Mouse (Mus musculus): ENCODE measurements around the gene Eif2b2.

The Eif2b2 gene

GRCm38 (mm10) chr12:85257008-85257639 lies 37.8 kb downstream of the Eif2b2 start:
- DNase-seq = no peak

DNA sequence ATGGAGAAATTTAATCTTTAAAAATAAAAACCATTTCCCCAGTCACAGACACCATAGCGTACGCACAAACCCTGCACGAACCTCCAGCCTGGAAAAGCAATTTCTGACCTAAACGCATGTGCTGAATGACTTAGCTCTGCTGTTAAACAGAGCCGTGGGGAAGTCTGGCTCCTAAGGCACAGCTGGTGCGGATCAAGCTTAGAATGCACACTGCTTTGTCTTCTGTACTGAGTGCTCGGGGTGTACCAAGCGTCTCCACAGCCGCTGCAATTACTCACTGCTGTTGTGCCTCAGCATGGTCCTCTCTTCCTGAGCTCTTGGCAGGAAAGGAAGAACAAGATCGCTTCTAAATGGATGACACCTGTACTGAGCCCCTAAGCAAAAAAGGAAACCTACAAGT lies 43.2 kb downstream of the Eif2b2 start:
- no peak for DNase-seq

DNA sequence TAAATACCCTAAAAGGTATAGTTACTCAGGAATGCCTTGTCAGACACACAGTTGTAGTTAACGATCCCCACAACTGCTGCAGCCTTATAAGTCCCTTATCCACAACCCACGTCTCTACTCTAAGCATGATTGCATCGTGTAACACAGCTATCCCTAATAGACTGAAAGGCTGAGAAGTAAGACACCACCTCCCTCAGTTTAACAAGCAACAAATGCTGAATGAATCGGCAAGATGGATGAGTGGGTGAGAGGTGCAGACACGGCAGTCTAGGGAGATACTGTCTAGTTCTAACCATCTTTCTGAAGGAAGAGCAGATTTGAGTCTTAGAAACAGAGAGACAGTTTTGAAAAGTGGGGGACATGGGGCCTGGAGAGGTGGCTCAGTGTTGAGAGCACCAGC lies 43.9 kb downstream of the Eif2b2 start:
- no peak for DNase-seq

DNA sequence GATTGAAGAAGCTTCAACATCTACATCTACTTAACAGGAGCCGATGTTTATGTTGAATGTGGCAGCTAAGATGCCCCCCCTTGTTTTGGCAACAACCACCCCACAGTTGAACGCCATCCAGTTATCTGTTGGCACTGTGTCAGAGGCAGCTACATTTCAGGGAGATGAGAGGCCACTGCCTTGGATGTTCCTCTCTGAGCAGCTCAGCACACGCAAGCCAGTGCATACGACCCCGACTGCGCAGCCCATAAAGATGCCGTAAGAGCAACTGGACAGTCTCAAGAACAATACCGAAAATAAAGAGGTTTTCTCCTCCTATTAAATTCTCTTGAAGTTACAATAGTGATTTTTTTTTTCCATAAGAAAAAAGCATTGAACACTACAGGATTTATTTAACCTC lies 45.2 kb downstream of the Eif2b2 start:
- no peak for DNase-seq

DNA sequence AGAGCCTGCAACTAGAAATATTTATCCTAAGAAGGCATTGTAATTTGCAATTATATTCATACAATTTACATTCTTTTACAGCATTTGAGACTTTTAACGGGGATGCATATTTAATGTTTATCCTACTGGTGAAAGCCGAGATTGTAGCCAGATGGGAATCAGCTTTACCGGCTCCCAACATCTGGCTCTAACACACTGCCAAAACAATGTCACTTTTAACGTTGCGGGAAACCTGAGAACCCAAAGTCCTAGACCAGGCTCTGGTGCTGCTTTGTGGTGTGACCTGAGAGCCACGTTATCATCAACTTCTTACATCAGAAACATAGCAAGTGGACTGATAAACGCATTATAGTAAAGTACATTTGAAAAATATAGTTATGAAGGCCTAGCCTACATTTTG lies 45.7 kb downstream of the Eif2b2 start:
- DNase-seq = no peak

- DNase-seq = no peak
These were observed 47.0 kb downstream of the Eif2b2 start for GRCm38 (mm10) chr12:85266248-85266647.

DNA sequence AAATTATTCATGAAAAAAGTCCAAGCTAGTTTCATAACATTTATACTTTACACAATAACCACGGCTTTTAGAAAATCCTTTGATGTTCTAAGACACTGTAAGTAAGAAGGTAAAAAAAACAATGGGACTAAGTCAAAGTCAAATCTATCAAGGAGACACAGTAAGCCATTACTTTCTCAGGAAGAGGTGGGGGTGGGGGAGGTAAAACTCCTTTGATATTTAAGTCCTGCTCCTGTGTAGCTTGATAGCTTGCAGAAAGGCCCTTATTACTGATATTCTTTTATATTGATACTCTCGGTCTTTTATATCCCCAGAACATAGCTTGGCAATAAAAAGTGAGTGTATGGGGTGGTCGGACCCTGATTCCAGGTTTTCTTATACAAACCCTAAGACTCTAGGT lies 50.5 kb downstream of the Eif2b2 start:
- no peak for DNase-seq

GRCm38 (mm10) chr12:85270319-85270718 lies 51.0 kb downstream of the Eif2b2 start, which contains the start of gene Mlh3:
TSS of gene Mlh3 (minus strand) at chr12:85270599.
- peak; percentile 91 for DNase-seq

- DNase-seq = no peak
These were observed 52.0 kb downstream of the Eif2b2 start for GRCm38 (mm10) chr12:85271132-85271842.

- no peak for DNase-seq
These were observed 52.5 kb downstream of the Eif2b2 start for GRCm38 (mm10) chr12:85271843-85272206.

- DNase-seq = no peak
These were observed 54.2 kb downstream of the Eif2b2 start for GRCm38 (mm10) chr12:85273508-85273907.

Measured in kidney, adult 11 months (tissue).